Mouse (Mus musculus) heart, postnatal 0 days (tissue): ENCODE measurements at regions not wholly inside any gene's neighbourhood (a gene's known extent, or its start where the extent isn't known, plus 50 kb on each side); places are given as distances from the start of the nearest gene placed in this dataset.

Source experiments
- ATAC-seq: fragments of 200-750 bp; cut with Nextera tagmentation; 2 replicates; pipeline ENCODE4 v1.8.0; 2017; ENCODE audit warnings: low read depth, moderate number of reproducible peaks, moderate library complexity; ENCODE audit not compliant: insufficient read depth
- DNase-seq: peaks from one replicate; pipeline ENCODE4 v3.0.0-alpha.2; 2016; ENCODE audit warnings: low spot score
- H3K27ac ChIP-seq: fragments of 300-500 bp; sonication (generic); 2 replicates; pipeline ENCODE4 v1.5.1; 2014; ENCODE audit warnings: low read depth, mild to moderate bottlenecking
- H3K27me3 ChIP-seq: fragments of 300-500 bp; sonication (generic); 2 replicates; pipeline ENCODE4 v1.6.1; 2014; ENCODE audit warnings: low read length, mixed read lengths; ENCODE audit not compliant: control insufficient read depth, insufficient read depth
- H3K36me3 ChIP-seq: fragments of 300-500 bp; sonication (generic); replicated peaks from 2 replicates; pipeline ENCODE4 v1.6.1; 2014; ENCODE audit warnings: low read length, mixed read lengths; ENCODE audit not compliant: control insufficient read depth, insufficient read depth
- H3K4me1 ChIP-seq: fragments of 300-500 bp; sonication (generic); 2 replicates; pipeline ENCODE4 v1.6.1; 2014; ENCODE audit warnings: antibody characterized with exemption; ENCODE audit not compliant: control insufficient read depth, insufficient read depth
- H3K4me2 ChIP-seq: fragments of 300-500 bp; sonication (generic); 2 replicates; pipeline ENCODE4 v1.6.1; 2014; ENCODE audit warnings: low read depth, mild to moderate bottlenecking, low read length, moderate library complexity
- H3K4me3 ChIP-seq: fragments of 300-500 bp; sonication (generic); 2 replicates; pipeline ENCODE4 v1.5.1; 2014; ENCODE audit warnings: low read depth, low read length
- H3K9ac ChIP-seq: fragments of 300-500 bp; sonication (generic); replicated peaks from 2 replicates; pipeline ENCODE4 v1.6.1; 2014; ENCODE audit warnings: low read depth, low read length, mixed read lengths
- H3K9me3 ChIP-seq: fragments of 300-500 bp; sonication (generic); replicated peaks from 2 replicates; pipeline ENCODE4 v1.6.1; 2016; ENCODE audit warnings: low read length; ENCODE audit not compliant: control insufficient read depth
- CTCF ChIP-seq: IDR thresholded peaks from 2 replicates; pipeline ENCODE4 v1.5.1; 2016; ENCODE audit warnings: antibody characterized with exemption, control low read depth, low read depth
- EP300 ChIP-seq: IDR thresholded peaks from 2 replicates; pipeline ENCODE4 v1.6.1; 2016; ENCODE audit warnings: antibody characterized with exemption, low read depth
- WGBS: fragments of 180-500 bp; shearing (Covaris S2); extraction: QIAGEN DNeasy Blood & Tissue Kit; methylation state at CpG from one replicate; pipeline ENCODE4 v1.1.7; 2014; 5-methylcytosine and 5-hydroxymethylcytosine counted together

DNA sequence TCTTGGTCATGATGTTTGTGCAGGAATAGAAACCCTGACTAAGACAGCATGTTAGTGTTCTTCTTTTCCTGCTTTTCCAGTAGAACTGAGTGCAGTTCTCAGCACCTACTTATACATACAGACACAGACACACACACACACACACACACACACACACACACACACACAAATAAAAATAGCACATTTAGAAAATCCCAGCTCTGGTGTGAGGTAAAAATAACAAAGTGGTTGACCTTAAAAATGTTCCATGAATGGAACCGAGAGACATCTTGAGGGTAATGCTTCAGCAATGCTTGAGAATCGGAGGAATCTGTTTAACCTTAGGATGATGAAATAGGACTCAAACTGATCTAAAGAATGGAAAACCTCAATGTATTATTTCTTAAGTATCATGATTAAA, 84.4 kb upstream of the Ankrd1 start:
- Histone ChIP-seq H3K27ac (no peak overlapping the region), H3K4me2 (no peak overlapping the region), H3K4me3 (no peak overlapping the region), H3K9ac (no peak overlapping the region), H3K27me3 (no peaks in the 10 kb centered on the region), H3K4me1 (peaks cover 15% of the 10 kb centered on the region), H3K9me3 (no peaks in the 10 kb centered on the region; the same call in 1 of the 2 replicates), H3K36me3 (no peaks in the 10 kb centered on the region)
- 80% methylated on average over 2 of the region's 2 CpGs for WGBS
- DNase-seq (peak; percentile 1), ATAC-seq (no peak)
- TF ChIP-seq CTCF (no peak), EP300 (no peak)

DNA sequence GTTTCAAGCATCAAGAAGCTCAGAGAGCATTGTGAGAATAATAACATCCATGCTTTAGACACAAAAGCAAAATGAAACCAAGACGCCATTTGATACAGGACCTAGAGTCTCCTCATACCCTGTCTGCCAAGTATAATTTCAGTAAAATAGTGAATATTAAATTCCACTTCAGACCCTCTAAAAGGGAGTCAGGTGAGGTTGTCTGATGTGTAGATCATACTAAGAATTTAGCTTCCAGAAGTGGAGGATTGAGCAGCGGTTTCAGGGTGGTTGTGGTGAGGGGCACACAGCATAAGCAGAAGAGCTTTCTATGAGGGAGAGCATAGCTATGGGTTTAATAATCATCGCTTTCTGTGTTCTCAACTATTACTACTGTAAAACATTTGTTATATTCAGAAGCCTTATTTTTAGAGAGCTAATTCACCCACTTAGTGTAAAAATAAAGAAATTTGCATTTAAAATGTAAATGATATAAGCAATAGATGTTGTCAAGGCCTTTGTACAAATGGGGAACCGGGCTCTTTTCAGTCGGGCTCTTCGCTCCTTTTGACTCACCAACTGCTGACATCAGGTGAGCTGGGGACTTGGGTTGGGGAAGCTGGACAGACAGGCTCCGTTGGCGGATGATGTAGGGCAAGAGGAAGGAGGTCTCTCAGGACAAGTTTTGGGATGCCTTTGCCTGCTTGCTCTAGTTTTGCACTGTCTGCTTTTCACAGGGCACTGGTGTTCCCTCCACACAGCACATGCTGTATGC, 85.2 kb upstream of the Ankrd1 start:
- peaks cover 15% of the 10 kb centered on the region for H3K4me1 ChIP-seq
- no peaks in the 10 kb centered on the region for H3K27me3 ChIP-seq
- DNase-seq: peak; percentile 3
- no peak for TF ChIP-seq CTCF
- no peak for TF ChIP-seq EP300
- H3K4me2 ChIP-seq: no peak overlapping the region
- no peaks in the 10 kb centered on the region for H3K36me3 ChIP-seq
- no peak overlapping the region for H3K27ac ChIP-seq
- no peak overlapping the region for H3K4me3 ChIP-seq
- H3K9ac ChIP-seq: no peak overlapping the region
- WGBS: 94% methylated on average over 8 of the region's 8 CpGs
- ATAC-seq: no peak
- no peaks in the 10 kb centered on the region; the same call in 1 of the 2 replicates for H3K9me3 ChIP-seq

DNA sequence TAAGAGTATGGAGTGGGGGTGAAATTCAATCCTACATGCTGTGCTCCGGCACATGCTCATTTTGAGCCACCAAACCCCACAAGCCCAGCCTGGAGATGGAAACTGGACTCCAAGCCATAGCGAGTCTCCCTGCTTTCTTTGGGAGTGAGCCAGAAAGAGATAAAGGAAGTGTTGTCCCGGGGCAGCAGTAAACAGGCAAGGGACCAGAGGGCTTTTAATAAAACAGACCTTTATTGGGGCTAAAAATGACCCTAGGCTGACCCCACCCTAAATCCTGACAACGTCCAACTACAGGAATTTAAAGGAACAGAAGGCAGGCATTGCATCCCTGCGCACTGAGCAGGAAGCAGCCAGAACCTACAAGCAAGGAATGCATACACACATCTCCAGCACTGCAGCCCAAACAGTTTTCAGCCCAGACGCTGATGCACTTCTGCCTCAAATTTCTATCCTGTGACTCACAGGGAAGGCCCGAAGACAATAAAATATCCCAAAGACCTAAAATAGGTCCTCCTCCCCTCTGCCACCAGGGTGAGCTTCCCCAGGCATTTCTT, 87.9 kb upstream of the Ankrd1 start:
- no peaks in the 10 kb centered on the region for H3K27me3 ChIP-seq
- no peak overlapping the region for H3K9ac ChIP-seq
- H3K4me3 ChIP-seq: 0 out of 2 replicates have a peak overlapping the region, but pooled peaks have one; percentile 3

DNA sequence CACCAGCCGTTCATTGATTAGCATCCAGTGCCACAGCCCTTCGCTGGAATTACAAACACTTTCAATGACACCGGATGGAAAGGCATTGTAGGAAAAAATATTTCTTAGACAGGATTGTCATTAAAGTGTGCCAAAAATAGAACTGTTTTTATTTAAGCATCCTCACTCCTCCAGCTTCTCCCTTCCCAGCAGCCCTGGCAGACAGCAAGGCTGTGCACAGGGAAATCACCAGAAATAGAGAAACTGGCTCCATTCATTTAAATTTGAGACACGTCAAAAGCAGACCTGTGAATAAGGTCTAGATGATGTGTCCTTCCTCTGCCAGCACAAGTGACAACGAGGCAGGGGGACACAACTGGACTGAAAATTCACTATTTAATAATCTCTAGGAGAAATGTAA, 88.5 kb upstream of the Ankrd1 start:
- WGBS: 28% methylated on average over 5 of the region's 5 CpGs
- no peaks in the 10 kb centered on the region for H3K9me3 ChIP-seq
- ATAC-seq (no peak), DNase-seq (peak; percentile 9)
- H3K9ac ChIP-seq: no peak overlapping the region
- H3K4me2 ChIP-seq: peak overlapping the region; percentile 39; the same call in 1 of the 2 replicates
- peak overlapping the region; percentile 61 for H3K27ac ChIP-seq
- H3K4me1 ChIP-seq: peaks cover 15% of the 10 kb centered on the region
- TF ChIP-seq CTCF: no peak
- TF ChIP-seq EP300: no peak
- no peak overlapping the region for H3K4me3 ChIP-seq
- no peaks in the 10 kb centered on the region for H3K36me3 ChIP-seq
- no peaks in the 10 kb centered on the region for H3K27me3 ChIP-seq

More for the DNA sequence above, 87.9 kb upstream of the Ankrd1 start:
- Histone ChIP-seq H3K9me3 (no peaks in the 10 kb centered on the region), H3K27ac (peak overlapping the region; percentile 61), H3K4me1 (peaks cover 15% of the 10 kb centered on the region), H3K4me2 (peak overlapping the region; percentile 39), H3K36me3 (no peaks in the 10 kb centered on the region)
- ATAC-seq: peak; percentile 55
- WGBS: 6% methylated on average over 7 of the region's 7 CpGs
- DNase-seq: peak; percentile 56
- TF ChIP-seq CTCF: peak; percentile 27
- TF ChIP-seq EP300: no peak

DNA sequence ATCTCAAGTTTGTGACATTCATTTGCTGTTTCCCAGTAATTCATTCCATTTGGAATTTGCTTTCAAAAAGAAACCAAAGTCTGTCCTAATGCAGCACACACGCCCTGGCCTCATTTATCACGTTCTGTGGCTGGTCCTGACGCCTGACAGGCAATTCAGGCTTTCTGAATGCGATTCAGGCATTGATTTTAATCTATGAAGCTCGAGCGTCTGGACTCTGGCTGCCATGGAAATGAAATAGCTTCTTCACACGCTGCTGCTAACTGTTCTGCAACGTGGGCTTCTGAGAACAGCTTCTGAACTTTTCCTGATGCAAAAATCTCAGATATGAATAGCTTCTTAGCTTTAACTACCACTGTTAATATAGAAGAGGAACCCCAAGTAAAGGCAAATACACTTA, 93.6 kb upstream of the Ankrd1 start:
- H3K27ac ChIP-seq: no peak overlapping the region
- no peaks in the 10 kb centered on the region for H3K27me3 ChIP-seq
- peak; percentile 4 for DNase-seq
- H3K9ac ChIP-seq: no peak overlapping the region
- peaks cover 18% of the 10 kb centered on the region for H3K4me1 ChIP-seq
- TF ChIP-seq CTCF: no peak
- no peaks in the 10 kb centered on the region for H3K36me3 ChIP-seq
- ATAC-seq: no peak
- no peaks in the 10 kb centered on the region for H3K9me3 ChIP-seq
- 35% methylated on average over 8 of the region's 8 CpGs for WGBS
- H3K4me2 ChIP-seq: no peak overlapping the region
- no peak overlapping the region for H3K4me3 ChIP-seq
